18 mouse cellular contexts compared by ENCODE assay signal in the genomic region with DNA sequence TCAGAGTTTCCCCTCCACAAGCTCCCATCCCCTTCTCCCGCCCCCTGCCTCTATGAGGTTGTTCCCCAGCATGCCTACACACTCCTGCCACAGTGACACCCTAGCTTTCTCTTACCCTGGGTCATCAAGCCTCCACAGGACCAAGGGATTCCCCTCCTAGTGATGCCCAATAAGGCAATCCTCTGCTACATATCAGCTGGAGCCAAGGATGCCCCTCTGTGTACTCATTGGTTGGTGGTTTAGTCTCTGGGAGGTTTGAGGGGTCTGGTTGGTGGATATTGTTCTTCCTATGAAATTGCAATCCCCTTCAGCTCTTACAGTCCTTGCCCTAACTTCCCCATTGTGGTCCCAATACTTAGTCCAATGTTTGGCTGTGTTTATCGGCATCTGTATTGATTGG.
"Had no signal": no experiment of that assay in that cellular context is flagged by ENCODE, and none has a peak within 500 bp of the region (broad histone marks: within the 10 kb centered on the region; RNA-seq: fewer than 3 reads in every experiment).

No protein-coding gene starts in this region.

- H3K36me3 ChIP-seq: lung, embryonic 15.5 days; midbrain, embryonic 13.5 days; midbrain, embryonic 15.5 days; neural tube, embryonic 12.5 days; stomach, embryonic 15.5 days had no signal

- H3K9ac ChIP-seq: liver, postnatal 0 days; lung, embryonic 15.5 days; midbrain, embryonic 13.5 days; midbrain, embryonic 15.5 days; neural tube, embryonic 12.5 days; stomach, embryonic 15.5 days had no signal

- ATAC-seq: liver, postnatal 0 days; lung, postnatal 0 days; midbrain, embryonic 13.5 days; midbrain, embryonic 15.5 days had no signal

- DNase-seq: liver, postnatal 0 days; lung, adult 2 months; lung, postnatal 14 days; lung, postnatal 36 days; right cerebral cortex, postnatal 14 days; thymus, adult 2 months; thymus, postnatal 25 days; thymus, postnatal 4 days had no signal

- H3K4me2 ChIP-seq: lung, embryonic 15.5 days; midbrain, embryonic 11.5 days; midbrain, embryonic 13.5 days; midbrain, embryonic 15.5 days; neural tube, embryonic 12.5 days; stomach, embryonic 15.5 days had no signal

- H3K4me1 ChIP-seq: lung, embryonic 15.5 days; megakaryocyte, embryonic 14.5 days; midbrain, embryonic 13.5 days; midbrain, embryonic 15.5 days; neural tube, embryonic 12.5 days; stomach, embryonic 15.5 days had no signal

- H3K27me3 ChIP-seq: lung, embryonic 15.5 days; megakaryocyte, embryonic 14.5 days; midbrain, embryonic 13.5 days; midbrain, embryonic 15.5 days; neural tube, embryonic 12.5 days; stomach, embryonic 15.5 days had no signal

- H3K4me3 ChIP-seq: lung, embryonic 15.5 days; megakaryocyte, embryonic 14.5 days; midbrain, embryonic 13.5 days; midbrain, embryonic 15.5 days; neural tube, embryonic 12.5 days; stomach, embryonic 15.5 days had no signal

- H3K27ac ChIP-seq: lung, embryonic 15.5 days; macrophage; midbrain, embryonic 13.5 days; midbrain, embryonic 15.5 days; neural tube, embryonic 12.5 days; stomach, embryonic 15.5 days; stomach, postnatal 0 days had no signal
